Mouse (Mus musculus): Measurements from ENCODE around the gene Fars2.

DNA sequence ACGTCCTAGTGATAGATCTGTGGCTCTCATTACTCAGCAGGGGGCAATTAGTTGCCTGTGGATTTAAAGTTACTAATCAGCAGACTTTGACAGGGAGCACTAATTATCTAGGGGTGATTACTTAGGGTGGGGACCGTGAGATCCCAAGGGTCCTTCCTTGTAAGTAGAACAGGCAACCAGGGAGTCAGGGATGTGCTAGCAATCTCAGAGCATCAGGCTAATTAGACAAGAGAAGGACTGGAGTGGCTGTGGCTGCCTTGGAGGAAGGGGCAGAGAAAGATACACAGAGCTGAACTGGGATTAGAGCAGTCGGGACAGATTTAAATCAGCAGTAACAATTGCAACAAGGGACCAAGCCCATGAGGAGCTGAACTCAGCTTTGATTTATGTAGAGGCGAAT is 471.9 kb downstream of the Fars2 start:
- TF ChIP-seq POLR2A (IDR thresholded peaks at IDR 0.05; ENCODE audit: borderline replicate concordance, insufficient read depth, low read length): no peak
- no peak for TF ChIP-seq CTCF (IDR thresholded peaks at IDR 0.05; ENCODE audit: borderline replicate concordance, insufficient read depth, low read depth, low read length)
